In genomic region chr3:95945731-95946240, GRCm38 (mm10) we compare ENCODE assay signal across 17 mouse cellular contexts. TPM values are rescaled to one million over a fixed set of nuclear protein-coding genes. Genes with fewer than 3 reads are reported as not detected.
A peak's percentile ranks its signal among the peaks of the same experiment; 100 is the strongest.
DNase-seq lines count a peak whose midpoint lies in the region; ATAC-seq and TF ChIP-seq lines count a peak whose summit lies in the region.
"Had no signal": no experiment of that assay in that cellular context is flagged by ENCODE, and none has a peak within 500 bp of the region (broad histone marks: within the 10 kb centered on the region; RNA-seq: fewer than 3 reads in every experiment).

No protein-coding gene starts in this region.

- no peak for TF ChIP-seq CTCF in heart, adult 2 months (IDR thresholded peaks at IDR 0.05)
- no peak for TF ChIP-seq CTCF in midbrain, postnatal 0 days (IDR thresholded peaks at IDR 0.05)

- no peaks in the 10 kb centered on the region for H3K79me2 ChIP-seq in heart, adult 2 months (replicated peaks; ENCODE audit: control insufficient read depth, insufficient read depth, low read length)

- intact Hi-C loops in heart, adult 2 months (cut with DNase I) = loop anchor here (2.0 kb wide), 1 partner anchor 15 kb away; no protein-coding TSS in a partner anchor
- intact Hi-C loops in heart, postnatal 14 days (cut with DNase I) = loop anchor here (2.0 kb wide), 1 partner anchor 15 kb away; no protein-coding TSS in a partner anchor

- ATAC-seq in midbrain, postnatal 0 days (ENCODE audit: low FRiP score) = no peak
- ATAC-seq: forebrain, embryonic 13.5 days had no signal

- no peaks in the 10 kb centered on the region for H3K4me1 ChIP-seq in heart, adult 2 months (ENCODE audit: control insufficient read depth, insufficient read depth, low read length)
- no peaks in the 10 kb centered on the region for H3K4me1 ChIP-seq in midbrain, postnatal 0 days (ENCODE audit: insufficient read depth, low read length)
- peaks cover 2% of the 10 kb centered on the region; the same call in 1 of the 2 replicates for H3K4me1 ChIP-seq in midbrain, embryonic 10.5 days
- H3K4me1 ChIP-seq: forebrain, embryonic 13.5 days; limb, embryonic 13.5 days had no signal

- no peak overlapping the region for H3K4me2 ChIP-seq in midbrain, postnatal 0 days (ENCODE audit: low read depth, low read length, poor library complexity, severe bottlenecking)
- H3K4me2 ChIP-seq: forebrain, embryonic 13.5 days; limb, embryonic 13.5 days; midbrain, embryonic 11.5 days had no signal

- H3K9ac ChIP-seq in heart, adult 2 months (ENCODE audit: low read depth, low read length) = no peak overlapping the region
- H3K9ac ChIP-seq in midbrain, postnatal 0 days (replicated peaks; ENCODE audit: low read length, poor library complexity, severe bottlenecking) = 0 out of 2 replicates have a peak overlapping the region, but pooled peaks have one; percentile 8
- H3K9ac ChIP-seq: forebrain, embryonic 13.5 days; limb, embryonic 13.5 days; liver, embryonic 14.5 days had no signal

- 0 out of 2 replicates have a peak, but pooled peaks have one; percentile 21 for TF ChIP-seq EP300 in heart, adult 2 months (IDR thresholded peaks at IDR 0.05; ENCODE audit: insufficient read depth, low read depth, low read length)

- 58% methylated on average over 14 of the region's 14 CpGs for WGBS in heart, adult 2 months
- WGBS in midbrain, postnatal 0 days = 79% methylated on average over 14 of the region's 14 CpGs
- 93% methylated on average over 14 of the region's 14 CpGs for WGBS in midbrain, embryonic 10.5 days

- no peaks in the 10 kb centered on the region for H3K27me3 ChIP-seq in heart, adult 2 months (ENCODE audit: control insufficient read depth, insufficient read depth, low read length)
- no peaks in the 10 kb centered on the region for H3K27me3 ChIP-seq in midbrain, postnatal 0 days (ENCODE audit: insufficient read depth, low read length)
- H3K27me3 ChIP-seq in midbrain, embryonic 10.5 days (ENCODE audit: low read depth, poor library complexity, severe bottlenecking) = no peaks in the 10 kb centered on the region
- H3K27me3 ChIP-seq: CH12.LX; forebrain, embryonic 13.5 days; limb, embryonic 13.5 days had no signal

- H3K27ac ChIP-seq in heart, adult 2 months = peak overlapping the region; percentile 31
- no peak overlapping the region for H3K27ac ChIP-seq in midbrain, postnatal 0 days (ENCODE audit: low read depth, low read length)
- H3K27ac ChIP-seq in midbrain, embryonic 10.5 days (replicated peaks) = no peak overlapping the region
- H3K27ac ChIP-seq: forebrain, embryonic 13.5 days; limb, embryonic 13.5 days; liver, embryonic 14.5 days had no signal

- H3K36me3 ChIP-seq in heart, adult 2 months (ENCODE audit: control insufficient read depth, insufficient read depth, low read length) = no peaks in the 10 kb centered on the region
- H3K36me3 ChIP-seq in midbrain, postnatal 0 days (ENCODE audit: insufficient read depth, low read length) = peaks cover 11% of the 10 kb centered on the region; the same call in 1 of the 2 replicates
- H3K36me3 ChIP-seq in midbrain, embryonic 10.5 days = peaks cover 81% of the 10 kb centered on the region

- no peaks in the 10 kb centered on the region for H3K9me3 ChIP-seq in midbrain, postnatal 0 days (ENCODE audit: low read length)
- H3K9me3 ChIP-seq in midbrain, embryonic 10.5 days (replicated peaks) = no peaks in the 10 kb centered on the region
- H3K9me3 ChIP-seq: forebrain, embryonic 13.5 days; limb, embryonic 13.5 days had no signal

- no peak for TF ChIP-seq POLR2A in heart, adult 2 months (IDR thresholded peaks at IDR 0.05; ENCODE audit: insufficient read depth, low read depth, low read length)

- DNase-seq in adrenal gland, postnatal 14 days = peak; percentile 48
- no peak for DNase-seq in adrenal gland, adult 8-10 months
- peak in 1 of 2 experiments; percentile 33 for DNase-seq in heart, adult 2 months
- no peak for DNase-seq in heart, postnatal 14 days
- peak; percentile 22 for DNase-seq in midbrain, postnatal 0 days (ENCODE audit: low spot score)
- no peak for DNase-seq in midbrain, embryonic 10.5 days (ENCODE audit: low spot score)
- no peak for DNase-seq in frontal cortex, postnatal 10 days (ENCODE audit: low spot score in 2 of 2)
- DNase-seq: kidney, adult 2 months; kidney, postnatal 14 days; layer of hippocampus, adult 9-11 months; right cerebral cortex, postnatal 14 days; thymus, postnatal 36 days had no signal

- no peak overlapping the region for H3K4me3 ChIP-seq in heart, adult 2 months
- H3K4me3 ChIP-seq in midbrain, postnatal 0 days (ENCODE audit: low read depth, low read length) = no peak overlapping the region
- no peak overlapping the region for H3K4me3 ChIP-seq in midbrain, embryonic 10.5 days
- H3K4me3 ChIP-seq: forebrain, embryonic 13.5 days; limb, embryonic 13.5 days had no signal

RNA-seq across cellular contexts. Expression of gene Anp32e, which starts 16.7 kb away (rescaled TPM):
- 94.6 and 102 TPM in 2 replicates for total RNA-seq in adrenal gland, postnatal 14 days (2021)
- total RNA-seq in adrenal gland, adult 8-10 months (2022) = 10 to 100 TPM; 83.8 to 94.0 (median 88.4) TPM
- total RNA-seq in heart, adult 2 months (2021) = 10 to 100 TPM; 83.0 to 90.9 TPM
- polyA plus RNA-seq in heart, adult 2 months (2012; rRNA removed) = 15.5 and 29.9 TPM in 2 replicates
- 10 to 100 TPM; 72.7 to 86.1 TPM for total RNA-seq in heart, postnatal 14 days (2021)
- 24.7 and 27.5 TPM in 2 replicates for total RNA-seq in midbrain, postnatal 0 days (2014; rRNA removed)
- 70.9 and 86.9 TPM in 2 replicates for polyA plus RNA-seq in midbrain, postnatal 0 days (2015; fragmentation: Nextera tagmentation; extraction: Ambion mirVana)
- 366 and 378 TPM in 2 replicates for polyA plus RNA-seq in midbrain, embryonic 10.5 days (2016; fragmentation: Nextera tagmentation; extraction: Ambion mirVana)

RNA-seq across cellular contexts. Expression of gene Car14, which starts 41.3 kb away (rescaled TPM):
- 20.1 and 20.3 TPM in 2 replicates for total RNA-seq in adrenal gland, postnatal 14 days (2021)
- 1 to 10 TPM in 1 of 4 experiments, under 1 TPM in 2, not detected in 1; 0.22 to 2.4 (median 0.55) TPM for total RNA-seq in adrenal gland, adult 8-10 months (2022)
- total RNA-seq in heart, adult 2 months (2021) = 100 to 1,000 TPM; 146 to 208 TPM
- 227 and 279 TPM in 2 replicates for polyA plus RNA-seq in heart, adult 2 months (2012; rRNA removed)
- total RNA-seq in heart, postnatal 14 days (2021) = 100 to 1,000 TPM; 153 to 157 TPM
- 5.1 and 8.0 TPM in 2 replicates for total RNA-seq in midbrain, postnatal 0 days (2014; rRNA removed)
- polyA plus RNA-seq in midbrain, postnatal 0 days (2015; fragmentation: Nextera tagmentation; extraction: Ambion mirVana) = 6.8 and 7.5 TPM in 2 replicates
- 67.7 and 93.9 TPM in 2 replicates for polyA plus RNA-seq in midbrain, embryonic 10.5 days (2016; fragmentation: Nextera tagmentation; extraction: Ambion mirVana)

RNA-seq across cellular contexts. Expression of gene Plekho1, which starts 50.0 kb away (rescaled TPM):
- total RNA-seq in adrenal gland, postnatal 14 days (2021) = 29.4 and 47.2 TPM in 2 replicates
- 10 to 100 TPM; 16.8 to 33.6 (median 28.7) TPM for total RNA-seq in adrenal gland, adult 8-10 months (2022)
- total RNA-seq in heart, adult 2 months (2021) = 10 to 100 TPM; 65.4 to 67.5 TPM
- polyA plus RNA-seq in heart, adult 2 months (2012; rRNA removed) = 82.8 and 110 TPM in 2 replicates
- 10 to 100 TPM; 92.3 to 93.0 TPM for total RNA-seq in heart, postnatal 14 days (2021)
- total RNA-seq in midbrain, postnatal 0 days (2014; rRNA removed) = 52.5 and 62.7 TPM in 2 replicates
- 37.3 and 41.2 TPM in 2 replicates for polyA plus RNA-seq in midbrain, postnatal 0 days (2015; fragmentation: Nextera tagmentation; extraction: Ambion mirVana)
- 66.8 and 69.0 TPM in 2 replicates for polyA plus RNA-seq in midbrain, embryonic 10.5 days (2016; fragmentation: Nextera tagmentation; extraction: Ambion mirVana)

RNA-seq across cellular contexts. Expression of gene Aph1a, which starts 52.0 kb away (rescaled TPM):
- 165 and 175 TPM in 2 replicates for total RNA-seq in adrenal gland, postnatal 14 days (2021)
- 100 to 1,000 TPM; 114 to 155 (median 121) TPM for total RNA-seq in adrenal gland, adult 8-10 months (2022)
- total RNA-seq in heart, adult 2 months (2021) = 100 to 1,000 TPM in 1 of 2 experiments, 10 to 100 TPM in 1; 99.9 to 121 TPM
- polyA plus RNA-seq in heart, adult 2 months (2012; rRNA removed) = 98.7 and 120 TPM in 2 replicates
- total RNA-seq in heart, postnatal 14 days (2021) = 100 to 1,000 TPM; 113 to 114 TPM
- total RNA-seq in midbrain, postnatal 0 days (2014; rRNA removed) = 67.5 and 71.6 TPM in 2 replicates
- polyA plus RNA-seq in midbrain, postnatal 0 days (2015; fragmentation: Nextera tagmentation; extraction: Ambion mirVana) = 39.0 and 45.2 TPM in 2 replicates
- polyA plus RNA-seq in midbrain, embryonic 10.5 days (2016; fragmentation: Nextera tagmentation; extraction: Ambion mirVana) = 31.1 and 37.4 TPM in 2 replicates

RNA-seq across cellular contexts. Expression of gene BC028528, which starts 54.0 kb away (rescaled TPM):
- 21.1 and 32.7 TPM in 2 replicates for total RNA-seq in adrenal gland, postnatal 14 days (2021)
- 10 to 100 TPM in 1 of 4 experiments, 1 to 10 TPM in 3; 8.0 to 10.5 (median 8.8) TPM for total RNA-seq in adrenal gland, adult 8-10 months (2022)
- 1 to 10 TPM; 8.5 to 9.0 TPM for total RNA-seq in heart, adult 2 months (2021)
- polyA plus RNA-seq in heart, adult 2 months (2012; rRNA removed) = 14.5 and 29.8 TPM in 2 replicates
- total RNA-seq in heart, postnatal 14 days (2021) = 10 to 100 TPM; 24.0 to 24.6 TPM
- total RNA-seq in midbrain, postnatal 0 days (2014; rRNA removed) = 6.5 and 27.7 TPM in 2 replicates
- 14.6 and 18.8 TPM in 2 replicates for polyA plus RNA-seq in midbrain, postnatal 0 days (2015; fragmentation: Nextera tagmentation; extraction: Ambion mirVana)
- polyA plus RNA-seq in midbrain, embryonic 10.5 days (2016; fragmentation: Nextera tagmentation; extraction: Ambion mirVana) = 8.1 and 9.6 TPM in 2 replicates

Comparison
In these comparisons a context has a peak if more than half of its experiments do, and no peak if none do; other contexts are left out.
1. DNase-seq: peak in adrenal gland, postnatal 14 days (single experiment) and midbrain, postnatal 0 days (single experiment); none in adrenal gland, adult 8-10 months (single experiment), heart, postnatal 14 days (0 of 2), midbrain, embryonic 10.5 days (single experiment) and frontal cortex, postnatal 10 days (0 of 2).